Mouse (Mus musculus): ENCODE data around the gene Arid5a.

Arid5a gene

DNA sequence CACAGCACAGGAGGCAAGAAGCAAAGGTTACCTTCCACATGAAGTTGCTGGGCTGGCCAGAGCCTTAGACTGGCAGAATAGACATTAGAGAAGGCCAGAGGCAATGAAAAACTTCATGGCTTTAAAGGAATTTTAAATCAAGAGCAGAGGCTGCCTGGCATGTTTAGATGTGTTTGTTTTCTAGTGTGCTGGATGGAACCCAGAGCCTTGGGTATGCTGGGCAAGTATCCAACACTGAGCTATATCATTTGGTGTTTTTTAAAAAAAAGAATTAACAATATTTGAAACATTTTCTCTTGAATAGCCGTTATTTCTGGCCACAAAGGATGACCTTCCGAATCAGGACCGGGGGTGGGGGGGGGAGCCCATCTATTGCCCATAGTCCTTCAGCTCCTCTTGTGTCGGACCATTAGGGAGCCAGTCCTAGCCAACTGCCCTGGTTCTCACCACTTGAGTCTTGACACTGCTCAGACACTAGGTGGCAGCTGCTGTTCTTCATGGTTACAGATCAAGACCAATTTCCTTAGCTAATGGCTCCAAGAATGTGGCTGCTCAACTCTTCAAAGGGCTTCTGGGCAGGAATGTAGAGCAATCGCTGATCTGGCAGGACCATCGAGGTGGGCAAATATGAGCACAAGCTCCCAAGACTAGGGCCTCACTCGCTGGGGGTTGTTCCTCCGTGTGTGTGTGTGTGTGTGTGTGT lies 16.4 kb downstream of the Arid5a start:
- no peak for DNase-seq (ENCODE audit: low read depth, low spot score)

DNA sequence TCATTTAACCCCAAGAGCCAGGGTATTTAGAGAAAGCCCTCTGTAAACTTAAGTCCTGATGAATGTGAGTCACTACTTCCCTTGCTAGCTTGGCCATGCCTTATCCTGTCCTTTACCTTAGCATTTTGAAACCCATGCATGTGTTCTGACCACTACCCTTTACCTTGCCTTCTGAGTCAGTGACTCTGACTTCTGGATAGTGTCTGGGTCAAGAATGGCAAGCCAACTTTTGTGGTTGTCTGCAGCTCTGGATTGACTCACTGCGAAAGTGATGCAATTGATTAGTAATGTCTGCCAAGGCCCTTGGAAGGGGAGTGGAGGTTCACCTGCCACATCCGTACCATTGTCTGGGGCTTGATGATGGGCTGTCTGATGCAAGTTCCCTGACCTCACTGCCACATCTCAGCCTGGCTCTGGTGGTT lies 18.4 kb downstream of the Arid5a start:
- DNase-seq (ENCODE audit: low read depth, low spot score) = no peak

DNA sequence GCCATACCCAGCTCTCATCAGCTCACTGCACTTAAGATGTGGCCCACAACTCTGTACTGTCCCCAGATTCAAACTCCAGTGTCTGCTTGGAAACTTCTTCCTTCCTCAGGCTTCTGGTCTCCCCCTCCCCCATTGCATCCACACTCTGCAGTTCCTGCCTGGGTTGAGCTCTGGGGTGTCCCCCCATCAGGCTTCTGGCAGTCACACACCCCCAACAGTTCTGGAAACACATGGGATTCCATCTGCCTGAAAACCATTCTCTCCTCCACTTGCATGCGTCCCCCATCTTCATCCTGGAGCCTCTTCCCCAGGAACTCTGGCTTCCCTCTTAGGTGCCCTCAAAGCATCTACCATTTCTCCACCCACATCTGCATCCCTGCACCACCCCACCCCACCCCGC lies 19.3 kb downstream of the Arid5a start:
- no peak for DNase-seq (ENCODE audit: low read depth, low spot score)

DNA sequence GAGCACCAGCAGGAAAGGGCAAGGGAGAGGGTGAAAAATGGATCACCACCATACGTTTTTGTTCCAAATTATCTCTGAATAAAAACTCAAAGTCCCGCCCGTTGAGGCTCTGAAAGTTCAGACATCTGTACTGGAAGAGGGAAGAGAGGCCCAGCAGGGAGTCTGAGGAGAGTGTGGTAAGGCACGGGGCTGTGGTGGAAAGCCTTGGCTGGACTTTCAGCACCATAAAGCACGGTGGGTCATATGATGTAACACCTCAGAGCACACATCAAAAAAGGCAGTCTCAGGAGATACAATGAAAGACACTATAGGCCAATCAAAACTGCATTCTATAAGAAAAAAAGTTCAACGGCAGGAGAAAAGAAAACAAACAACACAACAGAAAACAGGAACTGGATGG lies 24.2 kb downstream of the Arid5a start:
- DNase-seq (ENCODE audit: low read depth, low spot score) = no peak

DNA sequence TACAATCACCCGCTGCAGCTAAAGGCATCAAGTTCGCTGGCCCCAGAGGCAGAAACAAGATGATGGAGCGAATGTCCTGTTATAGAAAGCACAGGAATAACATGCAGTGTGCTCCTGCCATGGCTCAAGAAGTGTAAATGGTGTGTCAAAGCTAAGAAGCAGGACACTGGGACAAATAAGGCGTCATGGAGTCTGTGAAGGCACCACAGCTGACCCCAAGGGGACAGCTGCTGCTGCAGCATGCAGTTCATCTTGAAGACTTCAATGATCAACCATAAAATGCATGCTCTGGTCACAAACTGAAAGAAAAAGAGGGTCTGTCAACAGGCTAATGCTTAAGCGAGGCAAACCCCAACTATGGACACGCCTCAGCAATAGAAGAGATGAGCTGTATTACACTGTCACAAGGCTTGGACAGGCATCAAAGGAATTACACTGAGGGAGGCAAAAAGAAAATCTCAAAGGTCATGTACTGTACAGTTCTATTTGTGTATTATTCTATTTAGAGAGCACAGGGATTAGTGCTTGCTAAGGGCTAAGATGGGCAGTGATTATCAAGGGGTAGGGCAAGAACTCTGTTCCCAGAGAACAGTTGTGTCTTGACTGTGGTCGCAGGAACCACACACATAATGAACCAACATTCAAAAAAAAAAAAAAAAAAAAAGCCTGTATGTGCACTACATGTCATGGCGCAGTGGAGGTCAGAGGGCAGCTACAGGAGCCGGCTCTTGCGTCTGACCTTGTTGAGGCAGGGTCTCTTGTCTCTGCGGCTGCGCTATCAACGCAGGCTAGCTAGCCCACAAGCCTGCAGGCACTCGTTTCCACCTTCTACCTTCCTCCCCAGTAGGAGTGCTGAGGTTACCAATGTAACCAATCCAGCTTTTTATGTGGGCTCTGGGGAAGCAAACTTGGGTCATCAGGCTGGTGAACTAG lies 25.7 kb downstream of the Arid5a start:
- peak; percentile 32 for DNase-seq (ENCODE audit: low read depth, low spot score)

DNA sequence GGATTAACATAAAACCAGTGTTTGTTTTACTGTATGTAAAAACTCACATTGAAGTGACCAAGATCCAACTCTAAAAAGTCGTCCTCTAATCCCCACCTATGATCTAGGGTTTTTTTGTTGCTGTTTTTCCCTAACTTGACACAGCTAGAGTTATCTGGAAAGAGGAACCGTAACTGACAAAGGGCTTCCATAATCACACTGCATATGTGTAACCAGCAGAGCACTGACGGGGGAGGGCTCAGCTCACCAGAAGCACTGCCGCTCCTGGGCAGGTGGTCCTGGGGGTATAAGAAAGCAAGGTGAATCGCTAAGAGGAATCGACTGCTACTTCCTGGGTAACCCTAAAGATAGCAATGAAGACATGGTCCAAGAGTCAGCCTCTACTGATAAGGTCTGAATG lies 35.0 kb downstream of the Arid5a start:
- DNase-seq (ENCODE audit: low read depth, low spot score) = no peak

DNA sequence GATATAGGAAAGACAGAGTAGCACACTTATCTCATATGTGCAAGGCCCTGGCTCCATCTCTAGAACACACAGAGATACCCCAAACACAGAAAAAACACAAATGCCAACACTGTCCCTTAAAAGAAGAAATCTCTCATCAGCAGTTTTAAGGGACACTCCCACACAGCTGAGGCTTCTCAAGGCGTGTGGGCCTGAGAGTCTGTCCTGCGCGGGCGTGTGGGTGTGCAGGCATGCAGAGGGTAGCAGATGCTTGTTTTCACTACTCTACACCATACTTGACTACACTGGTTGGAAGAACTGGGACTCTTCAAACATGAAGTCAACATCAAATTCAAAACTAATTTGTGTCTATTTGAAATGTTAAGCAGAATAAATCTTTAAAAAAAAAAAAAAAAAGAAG lies 44.8 kb downstream of the Arid5a start:
- DNase-seq (ENCODE audit: low read depth, low spot score) = no peak

DNA sequence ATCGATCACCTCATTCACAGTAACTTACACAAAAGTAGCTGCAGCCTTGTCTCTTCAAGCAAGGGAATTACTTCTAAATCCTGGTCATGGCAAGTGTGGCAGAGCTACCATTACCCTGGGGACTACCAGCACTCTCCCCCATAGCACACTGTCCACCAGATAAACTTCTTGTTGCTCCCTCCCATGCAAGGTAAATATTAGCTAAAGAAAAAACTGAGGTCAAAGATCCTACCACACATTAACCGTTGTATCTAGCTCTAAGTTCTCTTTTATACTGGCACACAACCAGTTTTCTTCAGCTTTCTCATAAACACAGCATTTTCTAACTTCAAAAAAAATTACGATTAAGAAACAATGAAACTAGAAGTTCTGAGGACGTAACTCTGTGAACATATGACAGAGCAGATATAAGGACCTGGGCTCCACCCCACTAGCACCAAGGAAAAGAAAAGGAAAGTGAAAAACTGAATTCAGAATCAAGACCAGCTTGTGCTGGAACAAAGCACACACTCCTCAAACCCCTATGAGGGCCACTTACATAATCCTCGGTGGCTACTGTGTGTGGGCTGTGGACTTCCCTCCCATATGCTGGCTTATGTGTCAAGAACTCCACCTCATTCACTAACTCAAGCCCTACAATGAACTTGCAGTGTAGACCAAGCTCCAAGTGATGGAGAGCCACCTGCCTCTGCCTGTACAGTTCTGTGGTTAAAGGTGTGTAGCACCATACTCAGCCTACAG lies 49.6 kb downstream of the Arid5a start:
- DNase-seq (ENCODE audit: low read depth, low spot score) = no peak

DNA sequence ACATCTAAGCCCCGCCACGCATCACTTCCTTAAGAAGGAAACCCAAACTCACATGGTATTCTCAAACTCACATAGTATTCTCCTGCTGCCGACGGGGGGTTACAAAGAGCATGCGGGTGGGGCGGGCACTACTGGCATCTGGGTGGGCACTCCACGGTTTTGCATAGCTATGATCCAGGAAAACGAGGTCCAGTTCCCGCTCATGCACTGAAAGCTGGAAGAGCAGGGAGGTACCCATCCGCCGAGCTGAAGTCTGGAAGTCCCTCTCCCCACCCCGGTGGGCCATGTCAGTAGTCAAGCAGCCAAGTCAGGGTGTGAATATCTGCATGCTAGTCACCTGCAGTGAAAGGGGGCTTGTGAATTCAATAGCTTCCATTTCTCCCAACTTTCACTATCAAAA lies 60.2 kb downstream of the Arid5a start:
- DNase-seq (ENCODE audit: low read depth, low spot score) = no peak

DNA sequence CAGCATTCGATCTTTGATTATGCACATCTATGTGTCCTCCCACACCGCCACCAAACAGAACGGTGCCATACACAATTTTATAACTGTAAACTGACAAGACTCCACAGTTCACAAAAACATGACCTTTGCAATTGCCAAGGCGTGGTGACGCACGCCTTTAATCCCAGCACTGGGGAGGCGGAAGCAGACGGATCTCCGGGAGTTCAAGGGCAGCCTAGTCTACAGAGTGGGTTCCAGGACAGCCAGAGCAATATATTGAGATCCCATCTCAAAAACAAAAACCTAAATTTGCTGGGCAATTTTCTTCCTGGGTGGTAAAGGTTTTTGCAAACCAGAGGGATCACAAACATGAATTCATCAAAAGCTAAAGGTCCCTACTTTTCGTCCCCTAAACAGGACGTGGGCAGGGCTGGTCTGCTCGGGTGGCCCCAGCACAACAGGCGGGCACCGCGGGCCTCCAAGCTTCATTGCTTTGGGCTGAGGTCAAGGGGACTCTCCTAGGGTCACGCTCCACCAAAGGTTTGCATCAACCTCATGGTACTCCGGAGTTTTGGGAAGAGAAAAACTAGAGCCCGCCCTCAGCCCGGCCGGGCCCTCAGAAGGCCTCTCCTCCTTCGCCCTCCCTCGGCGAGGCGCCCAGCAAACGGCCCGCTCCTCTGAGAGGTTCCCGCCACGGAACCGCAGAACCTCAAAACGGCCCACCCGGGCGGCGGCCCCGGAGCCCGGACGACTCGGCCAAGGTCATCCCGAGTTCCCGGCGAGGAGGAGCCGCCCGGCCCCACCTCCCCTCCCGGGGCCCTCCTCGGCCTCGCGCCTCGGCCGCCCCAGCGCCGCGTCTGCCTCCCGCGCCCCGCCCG lies 60.8 kb downstream of the Arid5a start:
- DNase-seq (ENCODE audit: low read depth, low spot score) = peak; percentile 31

DNA sequence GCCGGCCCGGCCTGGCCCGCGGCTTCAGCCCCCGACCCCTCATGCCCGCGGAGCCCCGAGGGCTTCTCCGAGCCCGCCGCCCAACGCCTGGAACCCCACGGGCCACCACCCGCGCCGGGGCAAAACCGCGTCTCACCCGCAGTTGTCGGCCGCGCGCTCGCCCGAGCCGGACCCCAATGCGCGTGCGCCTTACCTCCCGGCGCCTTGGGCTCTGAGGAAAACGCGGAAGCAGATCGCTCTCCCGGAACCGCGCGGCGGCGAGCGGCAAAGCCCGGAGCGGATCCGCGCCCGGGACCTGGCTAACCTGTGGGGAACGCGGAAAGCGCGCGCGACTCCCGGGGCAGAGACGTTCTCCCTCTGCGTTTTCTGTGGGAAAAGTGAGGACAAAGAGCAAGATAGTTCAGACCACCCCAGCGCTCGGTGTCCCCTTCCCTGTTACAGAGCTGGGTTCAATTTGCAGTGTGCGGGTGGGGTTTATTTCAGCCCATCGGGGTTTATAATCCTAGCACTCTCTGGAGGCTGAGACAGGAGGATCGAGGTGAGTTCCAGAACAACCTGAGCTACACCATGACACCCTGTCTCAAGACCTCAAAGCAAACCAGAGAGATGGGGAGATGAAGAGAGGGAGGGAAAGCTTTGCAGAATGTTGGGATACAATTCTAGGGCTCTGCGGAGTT lies 61.6 kb downstream of the Arid5a start, which contains the start of gene Kansl3:
TSS of gene Kansl3 (minus strand) at position 213 of the 677 bp plus-strand sequence.
- peak; percentile 79 for DNase-seq (ENCODE audit: low read depth, low spot score)

DNA sequence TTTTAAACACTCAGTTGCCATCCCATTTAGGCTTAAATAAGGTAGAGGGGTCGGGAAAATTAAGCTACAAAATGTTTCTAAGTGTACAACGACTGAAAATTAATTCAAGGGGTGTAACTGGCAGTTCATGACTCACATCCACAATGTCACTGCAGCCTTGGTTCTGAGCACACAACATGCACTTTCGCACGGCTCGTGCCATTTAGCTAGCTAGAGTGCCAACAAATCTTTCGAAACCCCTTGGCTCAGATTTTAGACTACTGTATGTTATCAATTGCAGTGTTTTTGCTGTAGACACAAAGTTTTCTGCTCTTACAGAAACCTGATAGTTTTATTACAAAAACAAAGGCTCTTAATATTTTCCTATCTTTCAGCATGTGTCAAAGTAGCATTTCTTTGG lies 63.4 kb downstream of the Arid5a start:
- no peak for DNase-seq (ENCODE audit: low read depth, low spot score)

DNA sequence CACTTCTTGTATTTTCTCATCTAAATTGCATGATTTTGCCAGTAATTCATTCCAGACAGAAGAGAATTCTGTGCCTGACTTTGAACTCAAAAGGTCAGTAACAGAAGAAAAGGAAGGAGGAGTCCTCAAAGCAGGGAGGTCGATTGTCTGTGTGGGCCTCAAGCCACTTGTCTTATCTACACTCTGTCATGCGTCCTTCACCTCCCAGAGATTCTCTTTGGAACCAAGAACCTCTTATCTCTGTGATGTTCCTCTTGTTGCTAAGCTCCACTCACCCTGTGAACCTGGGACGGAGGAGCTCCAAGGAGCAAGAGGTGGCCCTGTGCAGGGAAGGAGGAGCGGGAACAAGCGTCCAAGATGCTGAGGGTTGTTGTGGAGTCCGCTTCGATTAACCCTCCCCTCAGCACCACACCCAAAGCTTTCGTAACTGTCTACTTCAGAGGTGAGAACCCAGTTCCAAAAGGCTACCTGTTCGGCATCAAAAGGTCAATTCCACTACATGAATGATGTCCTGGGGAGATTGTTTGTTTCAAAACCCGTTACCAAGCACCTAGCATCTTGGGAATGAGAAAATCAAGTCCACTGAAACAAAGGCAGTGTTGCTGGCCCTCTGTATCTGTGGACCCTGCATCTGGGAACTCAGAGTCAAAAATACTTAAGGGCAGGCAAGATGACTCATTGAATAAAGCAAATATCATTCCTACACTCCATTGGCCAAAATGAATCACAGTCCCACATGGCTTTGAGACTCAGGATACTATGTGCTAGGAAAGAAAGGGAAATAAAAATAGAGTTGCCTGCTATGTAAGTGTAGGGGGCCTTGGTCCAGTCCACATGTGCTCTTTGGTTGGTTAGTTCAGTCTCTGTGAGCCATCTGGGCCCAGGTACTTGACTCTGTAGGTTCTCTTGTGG lies 64.7 kb downstream of the Arid5a start, which contains the start of gene Fer1l5:
TSS of gene Fer1l5 (plus strand) at position 358 of the 912 bp plus-strand sequence.
- no peak for DNase-seq (ENCODE audit: low read depth, low spot score)
